Mouse (Mus musculus) lung, adult 2 months (tissue): ENCODE measurements around the gene Acsf3.

ENCODE experiments used
- CTCF ChIP-seq: fragments of 200-500 bp; IDR thresholded peaks from 2 replicates; pipeline ENCODE4 v1.5.1; 2011; ENCODE audit warnings: mild to moderate bottlenecking, low read length, control low read depth; ENCODE audit not compliant: insufficient read depth
- POLR2A ChIP-seq: fragments of 200-500 bp; IDR thresholded peaks from 2 replicates; pipeline ENCODE4 v1.6.1; 2011; ENCODE audit warnings: low read depth, mild to moderate bottlenecking, control low read depth, low read length, borderline replicate concordance; ENCODE audit errors: extremely low read depth

DNA sequence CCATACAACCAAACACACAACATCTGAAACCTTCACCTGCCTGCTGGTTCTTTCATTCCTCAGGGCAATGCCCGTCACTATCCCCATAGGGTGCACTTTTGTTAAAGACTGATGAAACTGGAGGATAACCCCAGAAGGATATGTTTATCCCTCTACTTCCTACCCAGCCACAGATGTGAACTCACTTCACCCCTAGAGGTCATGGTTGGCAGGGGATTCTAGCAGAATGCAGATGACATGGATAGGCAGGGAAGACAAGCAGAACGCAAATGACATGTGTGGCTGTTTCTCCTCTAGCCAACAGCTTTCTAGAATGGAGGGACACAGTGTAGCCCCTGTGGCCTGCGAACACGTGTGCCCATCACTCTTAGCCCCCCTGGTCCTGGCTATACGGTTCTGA is 47.9 kb upstream of the Acsf3 start:
- no peak for TF ChIP-seq CTCF
- TF ChIP-seq POLR2A, result no peak
